In the genomic region with DNA sequence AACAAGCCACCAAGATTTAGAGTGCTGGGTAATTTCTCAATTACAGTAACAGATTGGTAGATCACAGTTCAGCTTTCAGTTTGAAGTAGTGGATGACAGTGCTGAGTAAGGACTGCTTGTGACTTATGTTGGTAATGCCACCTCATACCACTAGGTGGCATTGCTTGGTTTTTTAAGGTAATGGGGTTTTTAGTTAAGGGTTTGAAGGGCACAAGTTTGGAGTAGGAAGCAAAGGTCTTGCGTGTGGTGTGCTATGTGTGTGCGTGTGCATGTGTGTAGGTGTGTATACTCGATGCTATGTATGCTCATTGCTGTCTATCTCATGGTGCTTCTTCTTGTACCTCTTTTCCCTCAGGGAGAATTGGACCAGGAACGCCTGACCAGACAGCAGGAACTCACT, we compare ENCODE assay signal across 8 mouse cellular contexts. TPM values are rescaled to one million over a fixed set of nuclear protein-coding genes. Genes with fewer than 3 reads are reported as not detected.
DNase-seq lines count a peak whose midpoint lies in the region.

No protein-coding gene starts in this region.

- peak; percentile 20 for DNase-seq in adrenal gland, postnatal 10 days
- no peak for DNase-seq in adrenal gland, postnatal 25 days
- peak; percentile 12 for DNase-seq in layer of hippocampus, adult 9-10 months (ENCODE audit: low spot score)
- no peak for DNase-seq in layer of hippocampus, adult 8-10 months (ENCODE audit: low spot score in 2 of 2)
- DNase-seq in T-cell, adult 2 months (ENCODE audit: low spot score): peak; percentile 25
- DNase-seq in induced T-regulatory cell, adult 2 months (ENCODE audit: low read depth): peak; percentile 83
- DNase-seq in thymus, postnatal 14 days: peak; percentile 27
- no peak for DNase-seq in ovary, postnatal 36 days (ENCODE audit: low spot score)

RNA-seq across cellular contexts. Expression of a gene that starts 24.2 kb away (rescaled TPM):
- not detected for total RNA-seq in adrenal gland, postnatal 10 days (2021)
- total RNA-seq in adrenal gland, postnatal 25 days (2021): not detected in 2 replicates
- 1 to 10 TPM; 2.1 to 4.6 (median 2.7) TPM for total RNA-seq in layer of hippocampus, adult 8-10 months (2022)

RNA-seq across cellular contexts. Expression of a gene that starts 51.3 kb away (rescaled TPM):
- total RNA-seq in adrenal gland, postnatal 10 days (2021): under 1 TPM in 1 of 2 experiments, not detected in 1; 0.81 TPM
- not detected in 2 replicates for total RNA-seq in adrenal gland, postnatal 25 days (2021)
- total RNA-seq in layer of hippocampus, adult 8-10 months (2022): not detected

Comparison
In these comparisons a context has a peak if more than half of its experiments do, and no peak if none do; other contexts are left out.
1. DNase-seq: peak in adrenal gland, postnatal 10 days (single experiment), layer of hippocampus, adult 9-10 months (single experiment), T-cell, adult 2 months (single experiment), induced T-regulatory cell, adult 2 months (single experiment) and thymus, postnatal 14 days (single experiment); none in adrenal gland, postnatal 25 days (single experiment), layer of hippocampus, adult 8-10 months (0 of 2) and ovary, postnatal 36 days (single experiment).